Mouse (Mus musculus): ENCODE results near the gene Rnf115.

The Rnf115 gene

DNA sequence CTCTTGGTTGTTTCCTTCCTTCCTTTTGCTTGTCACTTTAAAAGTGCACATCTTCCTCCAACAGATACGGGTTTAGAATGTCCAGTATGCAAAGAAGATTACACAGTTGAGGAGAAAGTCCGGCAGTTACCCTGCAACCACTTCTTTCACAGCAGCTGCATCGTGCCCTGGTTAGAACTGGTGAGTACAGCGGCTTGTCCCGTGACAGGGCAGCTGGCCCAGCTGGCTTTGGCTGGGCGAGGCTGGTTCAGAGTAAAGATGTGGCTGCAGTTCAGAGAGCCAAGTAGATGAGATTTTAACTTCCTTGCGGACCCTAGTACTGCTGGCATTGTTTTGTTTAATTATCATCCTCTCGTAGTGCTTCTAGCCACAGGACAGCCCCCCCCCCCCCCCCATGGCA, 61.0 kb downstream of the Rnf115 start:
- peak; percentile 72 to 88 for DNase-seq

DNA sequence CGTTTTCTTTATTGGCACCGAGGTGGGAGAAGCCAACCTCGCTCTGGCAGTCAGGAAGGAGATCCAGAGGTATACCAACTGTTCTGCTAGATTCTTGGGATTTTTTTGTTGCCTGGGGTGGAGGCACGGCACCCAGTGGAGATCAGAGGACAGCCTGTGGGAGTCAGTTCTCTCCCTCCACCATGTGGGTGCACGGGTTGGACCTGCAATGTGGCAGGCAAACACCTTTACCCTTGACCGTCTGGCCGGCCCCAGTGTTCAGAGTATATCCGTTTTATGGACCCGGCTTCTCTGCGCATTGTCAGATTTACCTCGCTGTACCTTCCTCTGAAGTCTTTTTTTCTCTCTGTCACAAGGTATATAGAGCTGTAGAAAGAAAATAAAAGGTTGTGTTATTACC, 72.8 kb downstream of the Rnf115 start:
- no peak for DNase-seq

DNA sequence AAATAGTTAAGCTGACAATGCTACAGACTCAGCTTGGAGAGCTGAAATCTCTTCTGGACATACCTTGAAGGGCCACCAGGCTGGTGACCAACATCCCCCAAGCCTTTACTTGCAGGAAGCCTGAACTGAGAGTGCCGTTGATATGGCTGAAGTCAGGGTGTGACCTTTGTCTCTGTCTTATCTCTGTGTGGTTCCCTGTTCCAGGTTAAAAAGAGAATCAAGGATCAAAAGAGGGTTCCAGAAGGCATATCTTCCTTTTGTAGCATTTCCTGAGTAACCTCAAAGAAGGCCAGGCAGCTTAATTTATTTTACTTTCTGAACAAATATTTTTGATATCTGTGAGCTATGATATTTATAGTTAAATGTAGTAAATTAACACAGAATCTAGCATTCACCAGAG, 74.8 kb downstream of the Rnf115 start:
- DNase-seq: no peak

GRCm38 (mm10) chr3:96808136-96808535, 80.7 kb downstream of the Rnf115 start:
- no peak for DNase-seq

DNA sequence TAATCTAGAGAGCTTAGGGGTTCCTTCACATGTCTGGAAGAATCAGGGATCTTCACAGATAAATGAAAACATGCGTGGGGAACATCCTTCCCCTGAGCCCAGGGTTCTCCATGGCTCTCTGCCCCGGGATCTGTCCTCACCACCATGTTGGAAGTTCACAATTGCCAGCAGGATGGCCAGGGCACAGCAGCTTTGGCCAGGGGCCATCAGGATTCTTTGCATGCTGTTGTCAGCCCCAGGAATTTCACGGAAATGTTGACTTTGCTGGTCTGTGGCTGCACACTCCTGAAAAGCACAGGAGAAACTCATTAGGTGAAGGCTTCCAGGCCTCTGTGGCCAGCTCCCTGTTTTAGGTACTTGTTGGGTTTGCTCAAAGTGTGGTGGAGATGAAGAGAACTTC, 81.2 kb downstream of the Rnf115 start:
- peak; percentile 28 to 33 for DNase-seq

- peak in 1 of 2 experiments; percentile 10 for DNase-seq
Observed at GRCm38 (mm10) chr3:96811232-96811631, 83.8 kb downstream of the Rnf115 start.

DNA sequence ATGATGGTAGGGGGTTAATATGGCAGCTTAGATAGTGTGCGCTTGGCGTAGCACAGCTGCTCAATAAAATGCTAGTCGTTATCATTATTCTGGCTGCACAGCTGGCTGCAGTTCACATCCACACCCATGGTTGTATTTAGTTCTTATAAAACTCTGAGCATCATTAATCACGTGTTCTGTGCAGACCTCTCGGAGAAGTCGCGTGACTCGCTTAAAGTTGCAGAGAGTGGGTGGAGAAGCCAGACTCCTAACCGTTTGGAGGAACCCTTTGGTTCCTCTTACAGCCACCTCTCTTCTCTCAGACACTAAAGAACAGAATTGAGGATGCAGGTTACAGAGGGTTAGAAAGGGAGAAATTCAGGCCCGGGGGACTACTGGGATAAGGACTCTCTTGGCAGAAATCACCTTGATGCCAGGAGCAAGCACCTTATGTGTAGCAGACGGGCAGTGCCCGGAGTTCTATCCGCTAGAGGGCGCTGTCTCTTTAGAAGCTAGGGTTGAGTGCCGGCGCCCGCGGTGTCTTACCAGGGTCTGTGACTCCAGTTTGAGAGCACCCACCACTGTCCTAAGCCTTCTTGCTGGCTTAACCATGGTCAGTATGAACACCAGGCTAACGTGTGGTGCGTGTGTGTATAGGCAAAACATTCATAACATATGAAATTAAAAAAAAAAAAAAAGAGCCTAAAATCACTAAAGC, 85.1 kb downstream of the Rnf115 start:
- DNase-seq: peak; percentile 89 to 96

- DNase-seq: peak; percentile 66 to 81
Observed at GRCm38 (mm10) chr3:96813106-96813505, 85.6 kb downstream of the Rnf115 start.

- peak; percentile 79 to 83 for DNase-seq
Observed at GRCm38 (mm10) chr3:96813591-96814244, 86.3 kb downstream of the Rnf115 start.

- peak in 1 of 2 experiments; percentile 33 for DNase-seq
Observed at GRCm38 (mm10) chr3:96814342-96814741, 86.9 kb downstream of the Rnf115 start.

DNA sequence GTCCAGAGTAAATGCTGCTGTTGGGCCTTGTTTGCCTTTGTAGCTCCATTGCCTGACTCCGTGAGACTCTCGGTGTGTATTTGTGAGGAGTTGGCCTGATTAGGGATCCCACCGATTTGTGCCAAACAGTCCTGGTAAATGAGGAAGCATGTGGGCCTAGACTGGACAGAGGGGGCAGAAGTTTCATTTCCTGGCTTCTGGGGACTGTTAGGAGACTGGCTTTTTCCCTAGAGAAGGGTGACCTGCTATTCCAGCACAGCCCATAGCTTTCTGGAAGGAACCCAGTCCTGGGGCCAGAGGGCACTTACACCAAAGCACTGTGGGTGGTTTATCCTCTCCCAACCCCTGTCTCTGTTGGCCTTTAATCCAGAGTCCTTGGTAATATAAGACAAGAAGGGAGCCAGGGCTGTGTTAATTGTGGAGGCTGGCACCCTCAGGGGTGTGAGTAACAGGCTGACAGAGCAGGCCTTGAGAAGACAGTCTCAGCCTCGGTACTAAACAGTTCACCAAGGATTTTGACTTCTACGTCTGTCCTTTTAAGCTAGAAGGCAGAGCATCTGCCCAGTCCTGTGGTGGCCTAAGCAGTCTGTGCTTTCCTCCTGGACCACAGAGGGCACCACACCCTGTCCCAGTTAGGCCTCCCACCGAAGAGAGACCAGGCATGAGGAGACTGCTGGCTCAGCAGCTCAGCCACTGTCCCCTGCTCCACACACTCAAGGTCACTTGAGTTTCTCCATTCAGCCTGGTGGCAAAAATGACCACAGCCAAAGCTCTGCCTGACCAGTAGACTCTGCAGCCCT, 92.9 kb downstream of the Rnf115 start:
- peak; percentile 62 to 89 for DNase-seq

- DNase-seq: no peak
Observed at GRCm38 (mm10) chr3:96821581-96821980, 94.1 kb downstream of the Rnf115 start.

DNA sequence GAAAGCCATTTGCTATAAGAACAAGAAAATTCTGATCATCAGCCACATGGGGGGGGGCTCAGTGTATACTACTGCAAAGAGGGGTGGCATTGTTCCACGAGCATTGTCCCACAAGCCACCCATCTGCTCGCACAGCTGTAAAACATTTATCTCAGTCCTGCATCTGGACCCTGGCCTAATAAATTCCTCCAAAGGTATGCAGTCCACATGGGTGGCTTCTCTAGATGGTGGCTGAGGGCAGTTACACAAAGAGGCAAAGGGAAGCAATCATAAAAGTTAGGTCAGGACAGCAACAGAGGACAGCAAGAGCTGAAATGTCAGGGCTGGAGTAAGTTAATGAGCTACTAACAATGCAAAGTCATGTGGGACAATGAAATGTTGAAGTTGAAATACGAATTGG, 96.2 kb downstream of the Rnf115 start:
- DNase-seq: peak in 1 of 2 experiments; percentile 62

DNA sequence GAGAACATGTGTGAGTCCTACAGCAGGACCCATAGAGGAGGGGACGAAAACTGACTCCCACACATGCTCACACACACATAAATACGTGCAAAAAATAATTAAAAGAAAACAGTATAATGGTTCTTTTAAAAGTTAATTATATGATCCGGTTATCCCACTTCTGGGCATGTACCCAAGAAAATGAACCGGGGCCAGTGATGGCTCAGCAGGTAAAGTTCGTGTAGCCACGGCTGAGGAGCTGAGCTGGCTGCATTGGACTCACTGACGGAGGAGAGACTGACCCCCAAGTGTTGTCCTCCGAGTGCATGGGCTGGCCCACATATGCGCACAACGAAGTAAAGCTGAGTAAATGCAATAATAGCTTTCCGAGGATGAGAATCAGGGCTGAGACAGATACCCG, 97.2 kb downstream of the Rnf115 start:
- peak; percentile 76 to 87 for DNase-seq

GRCm38 (mm10) chr3:96825261-96825660, 97.8 kb downstream of the Rnf115 start:
- peak in 1 of 2 experiments; percentile 38 for DNase-seq

GRCm38 (mm10) chr3:96828308-96828864, 100.9 kb downstream of the Rnf115 start:
- peak in 1 of 2 experiments; percentile 44 for DNase-seq

DNA sequence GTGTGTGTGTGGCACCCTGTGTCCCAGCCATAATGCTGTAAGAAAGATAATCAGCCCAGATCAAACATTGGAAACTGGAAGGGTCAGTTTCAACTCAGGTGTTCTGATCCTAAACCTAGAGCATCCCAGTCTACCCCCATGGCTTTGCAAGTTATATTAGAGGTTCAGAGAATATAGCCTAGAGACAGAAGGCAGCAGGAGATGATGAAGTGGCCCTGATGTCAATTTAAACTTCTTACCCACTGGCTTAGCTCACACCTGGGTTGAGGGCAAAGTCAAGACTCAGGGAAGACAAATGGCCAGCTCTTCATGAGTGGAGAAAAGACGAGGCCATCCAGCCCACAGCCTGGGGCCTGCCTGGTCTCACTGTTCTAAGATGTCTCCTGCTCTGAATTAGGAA, 101.5 kb downstream of the Rnf115 start, which contains the start of the genes Pdzk1 and Cd160:
Pdzk1 (plus strand) TSS at position 301 of the 400 bp plus-strand sequence.
Cd160 (minus strand) TSS at position 368 of the 400 bp plus-strand sequence.
- DNase-seq: no peak

GRCm38 (mm10) chr3:96829856-96830255, 102.4 kb downstream of the Rnf115 start:
- DNase-seq: peak; percentile 73 to 89

- peak in 1 of 2 experiments; percentile 76 for DNase-seq
Observed at GRCm38 (mm10) chr3:96832930-96833329, 105.5 kb downstream of the Rnf115 start.

DNA sequence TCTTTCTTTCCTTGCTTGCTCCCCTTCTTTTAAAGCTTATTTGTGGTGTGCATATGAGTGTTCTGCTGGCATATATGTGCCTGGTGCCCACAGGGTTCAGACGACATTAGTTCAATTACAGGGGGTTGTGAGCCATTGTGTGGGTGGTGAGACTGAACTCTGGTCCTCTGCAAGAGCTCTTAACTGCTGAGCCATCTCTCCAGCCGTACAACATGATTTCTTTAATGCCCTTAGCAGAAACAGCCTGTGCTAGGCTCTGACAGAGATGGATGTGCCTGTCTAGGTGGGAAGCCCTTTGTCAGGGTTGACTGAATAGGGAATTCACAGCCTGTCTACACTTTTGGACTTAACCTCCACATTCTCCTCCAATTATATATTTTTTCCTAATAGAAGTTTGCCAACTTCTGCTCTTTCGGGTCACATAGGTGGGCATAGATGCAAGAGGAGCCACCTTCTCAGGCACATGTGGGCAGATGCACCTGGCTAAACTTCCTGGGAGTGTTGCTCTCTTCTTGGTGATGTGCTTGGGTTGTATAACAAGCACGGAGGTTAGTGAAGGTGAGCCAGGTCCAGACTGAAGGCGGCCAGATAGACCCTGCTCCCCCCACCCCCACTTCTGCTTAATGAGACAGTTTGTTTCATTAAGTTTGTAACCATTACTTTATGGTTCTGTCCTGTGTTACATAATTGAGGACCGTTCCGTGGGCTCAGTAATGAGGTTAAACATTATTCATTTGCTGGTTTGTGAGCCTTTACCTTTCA, 107.3 kb downstream of the Rnf115 start:
- DNase-seq: peak; percentile 57 to 89

DNA sequence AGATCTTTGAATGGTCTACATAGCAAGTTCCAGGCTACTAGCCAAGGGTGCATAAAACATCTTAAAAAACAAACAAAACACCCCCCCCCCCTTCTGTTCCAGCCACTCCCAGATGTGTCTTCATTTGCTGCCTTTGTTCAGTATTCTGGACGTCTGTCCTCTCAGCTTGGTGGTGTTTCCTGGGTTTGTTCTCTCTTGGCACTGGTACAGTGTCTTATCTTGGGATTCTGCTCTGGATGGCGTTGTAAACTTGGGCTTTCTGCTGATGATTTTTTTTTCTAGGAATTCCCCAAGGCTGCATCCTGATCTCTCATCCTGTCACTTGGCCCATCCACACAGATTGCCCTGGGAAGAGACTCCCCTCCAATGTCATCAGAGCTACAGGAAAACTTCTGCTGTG, 109.0 kb downstream of the Rnf115 start:
- no peak for DNase-seq

- peak; percentile 48 to 85 for DNase-seq
Observed at GRCm38 (mm10) chr3:96838996-96839645, 111.7 kb downstream of the Rnf115 start.

Data from kidney, postnatal 25 days (tissue).